Mouse (Mus musculus) left cerebral cortex, postnatal 25 days (tissue): ENCODE data around the gene Atp10a. TPM values are rescaled to one million over a fixed set of nuclear protein-coding genes. Genes with fewer than 3 reads are reported as not detected.

ENCODE experiments used
- DNase-seq, 2 experiments: peaks; one replicate each; pipeline ENCODE4 v3.0.0; 2022; ENCODE audit warnings: low spot score in 2 of 2, mixed read lengths in 1 of 2
- intact Hi-C: fragments of 180-260 bp; cut with DNase I; formaldehyde crosslinking; loops from one replicate; pipeline ENCODE4 v1.15.1; 2025
- total RNA-seq, 2 experiments: library from RNA; stranded (reverse); gene quantifications; 2 replicates each; pipeline ENCODE4 v1.2.3; 2021

Atp10a gene
- total RNA-seq, 2 experiments from 2014 or later = 6.3 to 9.0 TPM

DNA sequence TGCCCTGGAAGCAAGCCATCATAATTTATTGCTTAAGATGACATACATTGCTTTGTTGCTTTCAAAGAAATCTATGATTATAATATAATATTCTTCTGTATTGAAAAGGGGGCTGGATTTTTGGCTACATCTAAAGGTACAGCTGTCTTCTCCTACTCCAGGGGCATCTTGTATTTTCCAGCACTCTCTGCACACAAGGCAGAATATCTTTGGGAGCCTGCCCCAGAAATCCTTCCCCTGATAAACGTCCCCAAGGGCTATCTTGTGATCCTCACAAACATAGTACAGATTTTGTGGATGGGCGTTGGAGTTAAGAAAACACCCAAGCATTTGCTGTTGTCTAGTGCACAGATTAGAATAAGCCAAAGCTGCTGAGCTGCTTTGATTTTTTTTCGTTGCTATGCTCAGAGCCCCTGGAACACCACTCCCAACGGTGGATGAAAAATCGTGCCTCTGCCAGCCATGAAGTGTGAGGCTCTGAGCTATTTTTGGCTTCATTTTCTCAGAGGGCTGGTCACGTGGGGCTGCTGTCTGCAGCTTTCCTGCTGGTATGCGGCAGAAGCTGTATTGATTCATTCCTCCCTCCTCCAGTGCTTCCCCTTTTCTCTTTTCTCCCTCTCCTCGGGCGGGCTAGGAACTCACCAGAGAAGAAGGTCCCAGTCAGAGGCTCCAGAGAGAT lies 187.9 kb downstream of the Atp10a start:
- peak; percentile 89 to 99 for DNase-seq
- intact Hi-C loops = loop anchor here (2.0 to 10.0 kb wide), 5 partner anchors 71 to 449 kb away; partner anchors contain the start of gene Ube3a

DNA sequence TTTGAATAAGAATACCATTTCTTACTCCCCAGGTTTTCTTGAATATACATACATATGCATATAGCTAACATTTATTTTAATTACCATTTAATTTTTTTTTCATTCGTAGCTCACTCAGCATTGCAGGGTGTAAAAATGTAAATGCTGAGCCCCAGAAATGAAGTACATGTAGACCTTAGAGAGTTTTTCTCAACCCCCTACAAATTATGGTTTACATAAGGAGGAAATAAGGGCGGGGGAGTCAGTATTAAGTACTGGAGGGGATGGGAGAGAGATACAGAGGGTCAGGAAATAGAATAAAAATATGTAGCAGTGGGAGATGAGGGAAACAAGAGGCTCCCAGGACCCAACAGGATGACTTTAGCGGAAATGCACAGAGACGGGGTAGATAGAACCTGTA lies 188.5 kb downstream of the Atp10a start:
- intact Hi-C loops = loop anchor here (2.0 to 10.0 kb wide), 5 partner anchors 72 to 450 kb away; partner anchors contain the start of gene Ube3a
- no peak for DNase-seq

DNA sequence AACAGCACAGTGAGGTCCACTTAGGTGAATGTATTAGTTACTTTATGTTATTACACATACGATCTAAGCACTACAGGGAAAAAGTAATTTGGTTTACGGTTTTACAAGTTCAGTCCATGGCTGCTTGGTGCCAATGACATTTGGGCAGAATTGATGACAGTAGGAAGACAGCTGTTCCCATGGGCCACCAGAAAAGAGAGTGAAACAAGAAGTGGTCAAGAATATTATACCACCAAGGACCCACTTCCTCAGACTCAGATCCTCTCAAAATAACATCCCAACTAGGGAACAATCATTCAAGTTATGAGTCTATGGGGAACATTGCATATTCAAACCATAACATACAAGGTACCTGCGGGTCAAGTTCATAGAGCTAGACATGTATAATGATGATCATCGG lies 203.0 kb downstream of the Atp10a start:
- DNase-seq = no peak
- intact Hi-C loops = no loop called here

DNA sequence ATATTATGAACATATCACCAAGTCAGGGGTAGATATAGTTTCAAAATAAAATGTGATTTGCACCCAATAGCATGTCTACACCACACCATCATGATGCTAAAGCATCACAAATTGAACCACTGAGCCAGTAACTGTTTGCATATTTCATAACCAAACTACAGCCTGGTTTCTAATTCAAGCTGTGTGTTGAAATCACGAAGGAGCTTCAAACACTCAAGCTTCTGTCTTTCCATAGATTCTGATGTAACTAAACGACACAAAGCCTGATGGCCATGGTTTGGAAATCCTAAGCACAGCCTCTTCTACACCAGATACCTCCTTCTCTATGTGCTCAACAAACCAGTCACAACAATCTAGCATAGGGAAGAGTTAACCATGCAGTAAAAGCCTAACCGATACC lies 207.2 kb downstream of the Atp10a start:
- no peak for DNase-seq
- intact Hi-C loops = no loop called here

DNA sequence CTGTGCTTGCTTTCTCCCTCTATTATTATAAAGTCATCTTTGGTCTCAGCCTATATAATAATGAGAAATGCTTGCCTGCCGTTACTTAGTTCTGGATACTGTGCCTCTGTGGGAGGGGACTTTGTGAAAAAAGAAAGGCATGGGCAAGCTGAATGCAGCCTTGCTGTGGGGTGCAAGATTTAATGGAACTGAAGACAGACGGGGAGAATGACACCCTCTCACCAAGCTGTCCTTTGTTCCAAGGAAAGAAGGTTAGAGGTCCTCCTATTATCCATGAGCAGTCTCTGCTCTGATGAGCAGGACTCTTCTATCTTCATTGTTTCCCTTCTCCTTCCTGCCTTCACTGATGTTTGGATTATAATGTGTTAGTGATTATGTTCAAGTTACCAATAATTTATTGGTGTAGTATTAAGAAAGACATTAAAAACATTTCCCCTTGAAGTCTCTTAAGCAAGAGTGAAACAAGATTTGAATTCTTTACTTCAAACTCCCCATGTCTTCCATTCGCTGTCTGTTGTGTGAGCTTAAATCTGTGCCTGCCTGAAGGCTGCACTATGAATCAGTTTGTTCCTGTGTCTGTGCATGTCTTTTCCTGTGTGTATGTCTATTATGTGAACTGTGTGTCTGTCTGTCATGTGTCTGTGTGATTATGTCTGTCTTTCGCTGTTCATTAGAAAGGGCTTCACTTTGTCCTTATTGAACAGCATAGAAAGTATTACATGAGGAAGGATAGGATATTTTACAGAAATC lies 211.1 kb downstream of the Atp10a start:
- DNase-seq = no peak

DNA sequence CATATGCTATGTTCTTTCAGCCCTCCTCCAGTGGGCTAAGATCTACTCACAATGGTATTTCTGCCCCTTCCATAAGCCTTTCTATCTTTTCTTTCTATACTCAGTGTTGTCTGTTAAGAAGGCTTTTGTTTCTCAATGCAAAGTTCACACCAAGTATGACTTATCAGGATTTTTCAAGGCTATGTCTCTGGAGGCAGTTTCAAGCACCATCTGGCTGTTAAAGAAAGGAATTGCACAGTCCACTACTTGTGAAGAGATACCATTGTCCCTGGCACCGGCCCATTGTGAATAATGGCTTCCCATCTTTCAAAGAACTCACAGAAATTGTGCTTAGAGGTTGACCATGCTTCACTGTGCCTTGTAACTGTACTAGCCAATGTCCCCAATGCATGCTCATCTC lies 214.7 kb downstream of the Atp10a start:
- intact Hi-C loops = no loop called here
- DNase-seq = no peak

More for the DNA sequence above, 211.1 kb downstream of the Atp10a start:
- intact Hi-C loops = no loop called here

DNA sequence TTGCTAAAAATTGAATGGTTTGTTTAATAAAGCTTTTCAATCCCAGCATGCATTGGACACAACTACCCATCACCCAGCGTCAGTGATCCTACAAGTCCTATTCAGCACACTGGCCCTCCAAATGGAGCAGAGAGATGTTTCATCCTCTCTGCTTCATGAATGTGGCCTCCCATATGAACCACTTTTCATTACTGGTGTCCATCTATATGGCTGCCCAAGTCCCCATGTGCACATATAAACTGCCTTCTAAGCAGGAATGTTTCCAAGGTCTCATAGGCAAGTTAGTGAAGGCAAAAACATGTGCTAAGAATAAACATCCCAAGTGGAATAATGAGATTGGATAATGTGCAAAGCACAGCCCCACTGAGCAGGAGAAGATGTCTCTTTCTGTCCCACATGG lies 217.7 kb downstream of the Atp10a start:
- intact Hi-C loops = no loop called here
- no peak for DNase-seq
